Mouse (Mus musculus) heart, embryonic 12.5 days (tissue): Measurements from ENCODE around the gene Dmd. TPM values are rescaled to one million over a fixed set of nuclear protein-coding genes. Genes with fewer than 3 reads are reported as not detected.

ENCODE experiments used
- ATAC-seq: fragments of 200-750 bp; cut with Nextera tagmentation; 2 replicates; pipeline ENCODE4 v1.8.0; 2017; ENCODE audit warnings: moderate TSS enrichment, moderate library complexity; ENCODE audit not compliant: insufficient number of reproducible peaks, low FRiP score
- H3K27ac ChIP-seq: fragments of 300-500 bp; sonication (generic); 2 replicates; pipeline ENCODE4 v1.5.1; 2016; ENCODE audit warnings: mild to moderate bottlenecking, moderate library complexity; ENCODE audit not compliant: poor library complexity, severe bottlenecking
- H3K27me3 ChIP-seq: fragments of 300-500 bp; sonication (generic); replicated peaks from 2 replicates; pipeline ENCODE4 v1.6.1; 2016; ENCODE audit warnings: mild to moderate bottlenecking, moderate library complexity
- H3K36me3 ChIP-seq: fragments of 300-500 bp; sonication (generic); 2 replicates; pipeline ENCODE4 v1.6.1; 2016; ENCODE audit warnings: mild to moderate bottlenecking, moderate library complexity
- H3K4me1 ChIP-seq: fragments of 300-500 bp; sonication (generic); replicated peaks from 2 replicates; pipeline ENCODE4 v1.6.1; 2016; ENCODE audit warnings: mild to moderate bottlenecking
- H3K4me2 ChIP-seq: fragments of 300-500 bp; sonication (generic); 2 replicates; pipeline ENCODE4 v1.6.1; 2016; ENCODE audit warnings: mild to moderate bottlenecking, moderate library complexity
- H3K4me3 ChIP-seq: fragments of 300-500 bp; sonication (generic); 2 replicates; pipeline ENCODE4 v1.5.1; 2016; ENCODE audit warnings: mild to moderate bottlenecking
- H3K9ac ChIP-seq: fragments of 300-500 bp; sonication (generic); 2 replicates; pipeline ENCODE4 v1.6.1; 2016; ENCODE audit warnings: mild to moderate bottlenecking, moderate library complexity
- H3K9me3 ChIP-seq: fragments of 300-500 bp; sonication (generic); replicated peaks from 2 replicates; pipeline ENCODE4 v1.6.1; 2016; ENCODE audit warnings: mild to moderate bottlenecking, moderate library complexity
- WGBS: fragments of 180-500 bp; shearing (Covaris S2); methylation state at CpG from one replicate; pipeline ENCODE4 v1.1.7; 2016; 5-methylcytosine and 5-hydroxymethylcytosine counted together
- polyA plus RNA-seq: library from polyadenylated mRNA; unstranded; fragments of >200 nt; fragmentation: Nextera tagmentation; extraction: Ambion mirVana; gene quantifications from 2 replicates; pipeline ENCODE4 v1.2.1, GENCODE M21; 2016

The Dmd gene
- polyA plus RNA-seq, 1 experiment from 2014 or later, result 27.8 TPM

GRCm38 (mm10) chrX:85073602-85074001, 2124.9 kb downstream of the Dmd start:
- H3K27me3 ChIP-seq, result no peaks in the 10 kb centered on the region
- H3K4me1 ChIP-seq, result peaks cover 5% of the 10 kb centered on the region
- H3K4me2 ChIP-seq, result no peak overlapping the region
- H3K9ac ChIP-seq, result no peak overlapping the region
- ATAC-seq, result no peak
- WGBS, result 50% methylated on average over 4 of the region's 4 CpGs
- no peak overlapping the region for H3K4me3 ChIP-seq
- no peaks in the 10 kb centered on the region for H3K9me3 ChIP-seq
- H3K27ac ChIP-seq, result no peak overlapping the region
- H3K36me3 ChIP-seq, result no peaks in the 10 kb centered on the region

DNA sequence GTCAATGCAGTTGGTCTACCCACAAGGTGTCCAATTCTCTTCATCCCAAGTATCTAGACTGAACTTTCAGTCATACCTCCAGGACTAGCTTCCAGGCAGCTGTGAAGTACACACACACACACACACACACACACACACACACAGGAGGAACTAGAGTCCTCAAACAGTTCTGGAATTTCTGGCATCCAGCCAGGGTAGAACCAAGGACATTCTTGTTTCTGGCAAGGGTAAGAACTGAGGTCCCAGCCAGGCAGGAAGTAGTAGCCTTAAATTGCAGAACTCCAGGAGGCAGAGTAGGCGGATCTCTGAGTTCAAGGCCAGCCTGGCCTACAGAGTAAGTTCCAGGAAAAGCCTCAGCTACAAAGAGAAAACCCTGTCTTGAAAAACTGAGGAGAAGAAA, 2128.2 kb downstream of the Dmd start:
- H3K27me3 ChIP-seq, result no peaks in the 10 kb centered on the region
- H3K27ac ChIP-seq, result no peak overlapping the region; the same call in 1 of the 2 replicates
- H3K4me3 ChIP-seq, result no peak overlapping the region
- WGBS, result 82% methylated on average over 1 of the region's 1 CpGs
- H3K9ac ChIP-seq, result no peak overlapping the region
- H3K4me2 ChIP-seq, result no peak overlapping the region
- no peak for ATAC-seq
- peaks cover 5% of the 10 kb centered on the region for H3K4me1 ChIP-seq
- no peaks in the 10 kb centered on the region for H3K36me3 ChIP-seq
- H3K9me3 ChIP-seq, result no peaks in the 10 kb centered on the region

GRCm38 (mm10) chrX:85077605-85078004, 2128.9 kb downstream of the Dmd start:
- no peak for ATAC-seq
- WGBS, result 77% methylated on average over 1 of the region's 1 CpGs

DNA sequence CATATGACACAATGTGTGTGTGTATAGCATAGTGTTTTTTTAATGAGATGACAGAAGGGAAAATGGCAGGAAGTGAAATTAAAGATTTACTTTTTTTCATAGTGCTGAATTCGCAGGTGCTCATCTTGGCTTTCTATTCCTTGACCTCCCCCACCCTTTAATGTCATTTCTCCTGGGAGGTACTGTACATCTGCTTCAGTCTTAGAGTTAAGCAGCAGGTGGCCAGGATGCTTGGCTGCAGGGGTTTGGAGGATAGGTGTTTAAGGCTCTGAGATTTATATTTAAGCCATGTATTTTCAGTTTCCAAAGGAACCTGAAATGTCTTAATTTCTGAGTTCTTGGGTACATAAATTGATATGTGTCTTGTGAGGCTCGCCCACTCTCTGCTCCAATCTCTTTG, 2130.5 kb downstream of the Dmd start:
- Histone ChIP-seq H3K4me1 (peaks cover 5% of the 10 kb centered on the region), H3K4me2 (no peak overlapping the region), H3K36me3 (no peaks in the 10 kb centered on the region), H3K27me3 (no peaks in the 10 kb centered on the region), H3K9ac (no peak overlapping the region), H3K9me3 (no peaks in the 10 kb centered on the region), H3K4me3 (no peak overlapping the region), H3K27ac (no peak overlapping the region)
- 64% methylated on average over 2 of the region's 2 CpGs for WGBS
- ATAC-seq, result no peak

More at GRCm38 (mm10) chrX:85077605-85078004, 2128.9 kb downstream of the Dmd start:
- Histone ChIP-seq H3K27me3 (no peaks in the 10 kb centered on the region), H3K9ac (no peak overlapping the region), H3K4me1 (peaks cover 5% of the 10 kb centered on the region), H3K36me3 (no peaks in the 10 kb centered on the region), H3K9me3 (no peaks in the 10 kb centered on the region), H3K4me2 (no peak overlapping the region), H3K27ac (no peak overlapping the region), H3K4me3 (no peak overlapping the region)

GRCm38 (mm10) chrX:85084237-85085153, 2135.8 kb downstream of the Dmd start:
- H3K4me1 ChIP-seq, result no peaks in the 10 kb centered on the region
- no peaks in the 10 kb centered on the region for H3K36me3 ChIP-seq
- ATAC-seq, result no peak
- WGBS, result 36% methylated on average over 8 of the region's 8 CpGs
- no peak overlapping the region for H3K4me2 ChIP-seq
- H3K27me3 ChIP-seq, result no peaks in the 10 kb centered on the region
- H3K4me3 ChIP-seq, result no peak overlapping the region
- no peaks in the 10 kb centered on the region for H3K9me3 ChIP-seq
- H3K27ac ChIP-seq, result peak overlapping the region; percentile 21; the same call in 1 of the 2 replicates
- H3K9ac ChIP-seq, result no peak overlapping the region

GRCm38 (mm10) chrX:85089506-85089905, 2140.8 kb downstream of the Dmd start:
- ATAC-seq, result no peak
- H3K9ac ChIP-seq, result no peak overlapping the region
- H3K27me3 ChIP-seq, result no peaks in the 10 kb centered on the region
- no peaks in the 10 kb centered on the region for H3K36me3 ChIP-seq
- no peak overlapping the region for H3K27ac ChIP-seq
- WGBS, result 70% methylated on average over 7 of the region's 7 CpGs
- no peaks in the 10 kb centered on the region for H3K9me3 ChIP-seq
- H3K4me1 ChIP-seq, result no peaks in the 10 kb centered on the region
- H3K4me3 ChIP-seq, result no peak overlapping the region
- H3K4me2 ChIP-seq, result no peak overlapping the region

GRCm38 (mm10) chrX:85093354-85093753, 2144.7 kb downstream of the Dmd start:
- H3K4me3 ChIP-seq, result no peak overlapping the region
- no peaks in the 10 kb centered on the region for H3K4me1 ChIP-seq
- no peaks in the 10 kb centered on the region for H3K27me3 ChIP-seq
- no peak overlapping the region for H3K9ac ChIP-seq
- ATAC-seq, result no peak
- no peaks in the 10 kb centered on the region for H3K36me3 ChIP-seq
- H3K27ac ChIP-seq, result no peak overlapping the region
- no peak overlapping the region for H3K4me2 ChIP-seq
- H3K9me3 ChIP-seq, result no peaks in the 10 kb centered on the region

DNA sequence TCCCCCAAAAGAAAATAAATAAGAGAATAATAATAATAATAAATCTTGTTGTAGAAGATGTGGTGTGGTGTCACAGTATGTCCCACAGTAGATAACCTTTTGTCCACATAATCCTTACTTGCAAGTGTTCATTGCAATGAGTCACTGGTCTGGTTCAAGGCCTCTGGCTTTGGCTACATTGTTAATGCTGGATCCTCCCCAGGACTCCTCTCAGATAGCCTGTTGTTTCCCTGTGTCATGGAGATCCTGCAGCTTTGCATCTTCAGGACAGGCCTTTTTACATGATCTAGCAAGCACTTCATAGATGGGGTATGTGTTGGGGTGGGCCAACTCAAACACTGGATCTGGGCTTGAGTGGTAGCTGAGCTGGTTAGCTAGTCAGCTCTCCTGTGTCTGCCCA, 2150.0 kb downstream of the Dmd start:
- no peak overlapping the region for H3K9ac ChIP-seq
- H3K27me3 ChIP-seq, result no peaks in the 10 kb centered on the region
- H3K27ac ChIP-seq, result no peak overlapping the region
- H3K9me3 ChIP-seq, result no peaks in the 10 kb centered on the region
- H3K4me3 ChIP-seq, result no peak overlapping the region
- H3K4me2 ChIP-seq, result no peak overlapping the region
- H3K36me3 ChIP-seq, result no peaks in the 10 kb centered on the region
- no peaks in the 10 kb centered on the region for H3K4me1 ChIP-seq
- ATAC-seq, result no peak

DNA sequence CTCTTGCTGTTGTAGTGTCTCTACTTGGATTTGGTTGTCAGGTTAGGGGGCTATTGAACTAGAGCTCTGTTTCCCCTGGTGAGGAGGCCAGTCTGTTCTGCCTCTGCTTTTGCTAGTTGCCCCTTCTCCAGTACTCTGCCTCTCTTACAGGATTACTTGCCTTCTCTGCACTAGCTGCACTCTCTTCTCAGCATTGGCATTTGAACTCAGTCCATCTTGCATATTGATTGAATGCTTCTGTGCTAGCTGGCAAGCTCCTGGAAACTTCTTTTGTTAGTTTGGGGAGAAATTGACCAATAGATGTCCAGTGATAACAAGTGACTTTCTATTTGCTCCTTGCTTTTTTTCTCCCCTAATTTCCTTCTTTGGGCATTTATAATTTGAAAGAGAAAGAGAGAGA, 2163.7 kb downstream of the Dmd start:
- H3K27me3 ChIP-seq, result no peaks in the 10 kb centered on the region
- no peak overlapping the region for H3K4me2 ChIP-seq
- H3K27ac ChIP-seq, result no peak overlapping the region
- no peak overlapping the region for H3K9ac ChIP-seq
- no peaks in the 10 kb centered on the region for H3K4me1 ChIP-seq
- no peaks in the 10 kb centered on the region for H3K9me3 ChIP-seq
- no peak for ATAC-seq
- H3K4me3 ChIP-seq, result no peak overlapping the region
- H3K36me3 ChIP-seq, result no peaks in the 10 kb centered on the region

GRCm38 (mm10) chrX:85132706-85133105, 2184.0 kb downstream of the Dmd start:
- Histone ChIP-seq H3K27ac (no peak overlapping the region), H3K27me3 (no peaks in the 10 kb centered on the region), H3K36me3 (no peaks in the 10 kb centered on the region), H3K4me1 (no peaks in the 10 kb centered on the region), H3K9ac (no peak overlapping the region), H3K4me2 (no peak overlapping the region), H3K4me3 (no peak overlapping the region), H3K9me3 (no peaks in the 10 kb centered on the region)
- no peak for ATAC-seq
- WGBS, result 70% methylated on average over 3 of the region's 3 CpGs

- Histone ChIP-seq H3K27me3 (no peaks in the 10 kb centered on the region), H3K9me3 (no peaks in the 10 kb centered on the region), H3K27ac (no peak overlapping the region), H3K4me3 (no peak overlapping the region), H3K9ac (no peak overlapping the region), H3K4me1 (no peaks in the 10 kb centered on the region), H3K4me2 (no peak overlapping the region), H3K36me3 (no peaks in the 10 kb centered on the region)
- no peak for ATAC-seq
- 63% methylated on average over 5 of the region's 5 CpGs for WGBS
Observed at GRCm38 (mm10) chrX:85137293-85137692, 2188.6 kb downstream of the Dmd start.

DNA sequence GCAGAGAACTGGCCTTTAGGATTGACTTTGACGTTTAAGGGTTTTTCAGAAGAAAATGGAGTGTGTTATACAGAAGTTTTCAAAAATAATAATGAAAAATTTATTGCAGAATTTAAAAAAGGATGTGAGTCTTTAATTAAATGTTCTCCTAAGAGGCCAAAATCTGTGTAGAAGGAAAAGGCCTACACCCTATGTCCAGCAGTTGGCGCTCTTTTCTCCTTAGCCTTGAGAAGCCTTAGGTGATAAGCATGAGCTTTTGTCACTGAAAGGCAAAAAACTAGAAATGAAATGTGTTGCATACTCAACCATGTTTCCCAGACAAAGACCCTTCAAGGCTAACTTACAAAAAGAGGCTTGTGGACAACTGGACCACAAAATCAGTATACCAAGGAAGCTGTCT, 2222.6 kb downstream of the Dmd start:
- H3K4me1 ChIP-seq, result no peaks in the 10 kb centered on the region
- WGBS, result 53% methylated on average over 2 of the region's 2 CpGs
- H3K36me3 ChIP-seq, result no peaks in the 10 kb centered on the region
- H3K9me3 ChIP-seq, result no peaks in the 10 kb centered on the region
- H3K27me3 ChIP-seq, result no peaks in the 10 kb centered on the region
- no peak for ATAC-seq
- H3K4me3 ChIP-seq, result no peak overlapping the region
- no peak overlapping the region for H3K27ac ChIP-seq
- no peak overlapping the region for H3K4me2 ChIP-seq
- no peak overlapping the region for H3K9ac ChIP-seq
